Mouse (Mus musculus): ENCODE results near the gene Cxcl15.

GRCm38 (mm10) chr5:90760303-90760702 lies 34.0 kb upstream of the Cxcl15 start:
- no peak for TF ChIP-seq GATA1 (IDR thresholded peaks at IDR 0.05; ENCODE audit: borderline replicate concordance, low read length)
- no peak for TF ChIP-seq FLI1 (IDR thresholded peaks at IDR 0.05; ENCODE audit: low read length)

All from megakaryocyte, embryonic 14.5 days (primary cell).